8 mouse cellular contexts compared by ENCODE assay signal in genomic region chr19:45997365-45997764, GRCm38 (mm10). TPM values are rescaled to one million over a fixed set of nuclear protein-coding genes. Genes with fewer than 3 reads are reported as not detected.
DNase-seq lines count a peak whose midpoint lies in the region; ATAC-seq and TF ChIP-seq lines count a peak whose summit lies in the region.

No protein-coding gene starts in this region.

- TF ChIP-seq CTCF in liver, postnatal 0 days (IDR thresholded peaks at IDR 0.05; ENCODE audit: low read depth) = no peak

- TF ChIP-seq EP300 in liver, postnatal 0 days (IDR thresholded peaks at IDR 0.05; ENCODE audit: low read depth) = no peak

- peak overlapping the region; percentile 58 for H3K4me2 ChIP-seq in forebrain, embryonic 15.5 days (replicated peaks)
- peak overlapping the region; percentile 85 for H3K4me2 ChIP-seq in liver, postnatal 0 days (ENCODE audit: low read depth, low read length)

- H3K4me1 ChIP-seq in forebrain, embryonic 15.5 days = peaks cover 16% of the 10 kb centered on the region
- peaks cover 6% of the 10 kb centered on the region for H3K4me1 ChIP-seq in liver, postnatal 0 days (ENCODE audit: insufficient read depth)

- no peaks in the 10 kb centered on the region for H3K36me3 ChIP-seq in forebrain, embryonic 15.5 days
- no peaks in the 10 kb centered on the region for H3K36me3 ChIP-seq in liver, postnatal 0 days (replicated peaks; ENCODE audit: insufficient read depth, low read length)

- no peaks in the 10 kb centered on the region for H3K27me3 ChIP-seq in forebrain, embryonic 15.5 days
- no peaks in the 10 kb centered on the region for H3K27me3 ChIP-seq in liver, postnatal 0 days (ENCODE audit: insufficient read depth, low read length)

- H3K27ac ChIP-seq in forebrain, embryonic 15.5 days (replicated peaks) = no peak overlapping the region
- H3K27ac ChIP-seq in liver, postnatal 0 days (ENCODE audit: low read depth) = peak overlapping the region; percentile 90

- no peaks in the 10 kb centered on the region for H3K9me3 ChIP-seq in forebrain, embryonic 15.5 days
- no peaks in the 10 kb centered on the region for H3K9me3 ChIP-seq in liver, postnatal 0 days (ENCODE audit: low read length)

- H3K9ac ChIP-seq in forebrain, embryonic 15.5 days (replicated peaks) = peak overlapping the region; percentile 69
- H3K9ac ChIP-seq in liver, postnatal 0 days (replicated peaks) = peak overlapping the region; percentile 75

- H3K4me3 ChIP-seq in forebrain, embryonic 15.5 days = peak overlapping the region; percentile 61
- peak overlapping the region; percentile 62 for H3K4me3 ChIP-seq in liver, postnatal 0 days (ENCODE audit: low read depth, low read length)

- ATAC-seq in forebrain, embryonic 15.5 days (replicated peaks) = no peak
- ATAC-seq in liver, postnatal 0 days = no peak
- ATAC-seq in frontal cortex, adult (ENCODE audit: low TSS enrichment) = no peak

- 62% methylated on average over 5 of the region's 5 CpGs for WGBS in forebrain, embryonic 15.5 days
- 44% methylated on average over 5 of the region's 5 CpGs for WGBS in liver, postnatal 0 days (ENCODE audit: insufficient replicate concordance)

- DNase-seq in heart, adult 11 months = peak; percentile 44
- no peak for DNase-seq in heart, adult 18-20 months
- peak; percentile 69 for DNase-seq in CD4-positive helper T cell, adult 2 months (ENCODE audit: low read depth, low spot score)
- no peak for DNase-seq in liver, postnatal 0 days
- no peak for DNase-seq in left cerebral cortex, postnatal 25 days (ENCODE audit: low spot score in 2 of 2)
- no peak for DNase-seq in adrenal gland, postnatal 25 days

- intact Hi-C loops in left cerebral cortex, postnatal 25 days (cut with DNase I) = no loop called here

RNA-seq across cellular contexts. Expression of gene Armh3, which starts 0.9 kb away (rescaled TPM):
- total RNA-seq in heart, adult 18-20 months (2021) = 10 to 100 TPM; 16.2 to 17.2 TPM
- polyA plus RNA-seq in forebrain, embryonic 15.5 days (2015; fragmentation: Nextera tagmentation; extraction: Ambion mirVana) = 22.8 and 24.7 TPM in 2 replicates
- 3.1 and 3.5 TPM in 2 replicates for polyA plus RNA-seq in liver, postnatal 0 days (2015; fragmentation: Nextera tagmentation; extraction: Ambion mirVana)
- 10 to 100 TPM; 19.7 to 19.8 TPM for total RNA-seq in left cerebral cortex, postnatal 25 days (2021)
- total RNA-seq in adrenal gland, postnatal 25 days (2021) = 16.9 and 19.7 TPM in 2 replicates

RNA-seq across cellular contexts. Expression of gene Hps6, which starts 5.9 kb away (rescaled TPM):
- total RNA-seq in heart, adult 18-20 months (2021) = 1 to 10 TPM; 5.0 to 5.1 TPM
- 2.9 and 3.4 TPM in 2 replicates for polyA plus RNA-seq in forebrain, embryonic 15.5 days (2015; fragmentation: Nextera tagmentation; extraction: Ambion mirVana)
- polyA plus RNA-seq in liver, postnatal 0 days (2015; fragmentation: Nextera tagmentation; extraction: Ambion mirVana) = 2.0 and 2.2 TPM in 2 replicates
- total RNA-seq in left cerebral cortex, postnatal 25 days (2021) = 1 to 10 TPM; 5.7 TPM
- total RNA-seq in adrenal gland, postnatal 25 days (2021) = 19.9 and 26.3 TPM in 2 replicates

RNA-seq across cellular contexts. Expression of gene Pprc1, which starts 47.3 kb away (rescaled TPM):
- 10 to 100 TPM; 14.2 to 14.9 TPM for total RNA-seq in heart, adult 18-20 months (2021)
- 17.8 and 20.1 TPM in 2 replicates for polyA plus RNA-seq in forebrain, embryonic 15.5 days (2015; fragmentation: Nextera tagmentation; extraction: Ambion mirVana)
- 7.7 and 8.1 TPM in 2 replicates for polyA plus RNA-seq in liver, postnatal 0 days (2015; fragmentation: Nextera tagmentation; extraction: Ambion mirVana)
- total RNA-seq in left cerebral cortex, postnatal 25 days (2021) = 10 to 100 TPM; 23.3 to 27.7 TPM
- total RNA-seq in adrenal gland, postnatal 25 days (2021) = 25.7 and 32.7 TPM in 2 replicates

RNA-seq across cellular contexts. Expression of gene Ldb1, which starts 47.6 kb away (rescaled TPM):
- 10 to 100 TPM; 35.2 to 37.3 TPM for total RNA-seq in heart, adult 18-20 months (2021)
- 131 TPM in 2 replicates for polyA plus RNA-seq in forebrain, embryonic 15.5 days (2015; fragmentation: Nextera tagmentation; extraction: Ambion mirVana)
- 32.3 and 34.4 TPM in 2 replicates for polyA plus RNA-seq in liver, postnatal 0 days (2015; fragmentation: Nextera tagmentation; extraction: Ambion mirVana)
- 100 to 1,000 TPM; 104 to 105 TPM for total RNA-seq in left cerebral cortex, postnatal 25 days (2021)
- total RNA-seq in adrenal gland, postnatal 25 days (2021) = 76.2 and 94.9 TPM in 2 replicates

Comparison
In these comparisons a context has a peak if more than half of its experiments do, and no peak if none do; other contexts are left out.
1. DNase-seq: peak in heart, adult 11 months (single experiment) and CD4-positive helper T cell, adult 2 months (single experiment); none in heart, adult 18-20 months (0 of 2), liver, postnatal 0 days (single experiment), left cerebral cortex, postnatal 25 days (0 of 2) and adrenal gland, postnatal 25 days (single experiment).